Mouse (Mus musculus) olfactory bulb, adult 2 months (tissue): ENCODE data around the gene Ppp2r1b.

ENCODE experiments used
- CTCF ChIP-seq: fragments of 200-500 bp; IDR thresholded peaks from 2 replicates; pipeline ENCODE4 v1.5.1; 2012; ENCODE audit warnings: low read depth, mild to moderate bottlenecking, low read length, moderate library complexity; ENCODE audit not compliant: insufficient read depth
- POLR2A ChIP-seq: fragments of 200-500 bp; IDR thresholded peaks from 2 replicates; pipeline ENCODE4 v1.6.1; 2012; ENCODE audit warnings: mild to moderate bottlenecking, low read depth, low read length, moderate library complexity; ENCODE audit not compliant: insufficient read depth

DNA sequence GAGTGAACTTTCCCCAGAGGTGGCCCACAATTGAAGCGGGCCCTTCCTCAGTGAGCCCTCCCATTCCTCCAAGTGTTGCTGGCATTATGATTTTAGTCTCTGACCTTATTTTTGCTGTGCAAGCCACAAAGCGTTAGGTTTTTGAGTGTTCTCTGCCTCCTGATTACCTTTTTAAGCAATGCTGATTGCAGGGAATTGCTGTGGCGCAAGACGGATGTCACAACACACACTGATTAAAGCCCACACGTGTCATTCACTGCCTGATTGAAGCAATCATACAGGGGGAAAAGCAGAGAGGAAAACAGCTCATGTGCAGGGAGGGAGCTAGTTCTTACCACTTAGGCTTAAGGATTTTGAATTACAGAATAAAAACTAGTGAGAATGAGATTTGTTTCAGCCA lies 46.7 kb upstream of the Ppp2r1b start:
- no peak for TF ChIP-seq CTCF
- TF ChIP-seq POLR2A = no peak
